Mouse (Mus musculus): Measurements from ENCODE around the gene Fam69a.

- TF ChIP-seq CTCF (IDR thresholded peaks at IDR 0.05) (no peak), POLR2A (IDR thresholded peaks at IDR 0.05; ENCODE audit: insufficient read depth, low read depth, low read length) (no peak)
Measured at GRCm38 (mm10) chr5:107894676-107895075, 92.2 kb downstream of the Fam69a start.

Data from heart, adult 2 months (tissue).